Mouse (Mus musculus): Measurements from ENCODE around the gene Cpm. TPM values are rescaled to one million over a fixed set of nuclear protein-coding genes. Genes with fewer than 3 reads are reported as not detected.

Cpm gene
- polyA plus RNA-seq, 1 experiment from 2014 or later, result 55.7 TPM

DNA sequence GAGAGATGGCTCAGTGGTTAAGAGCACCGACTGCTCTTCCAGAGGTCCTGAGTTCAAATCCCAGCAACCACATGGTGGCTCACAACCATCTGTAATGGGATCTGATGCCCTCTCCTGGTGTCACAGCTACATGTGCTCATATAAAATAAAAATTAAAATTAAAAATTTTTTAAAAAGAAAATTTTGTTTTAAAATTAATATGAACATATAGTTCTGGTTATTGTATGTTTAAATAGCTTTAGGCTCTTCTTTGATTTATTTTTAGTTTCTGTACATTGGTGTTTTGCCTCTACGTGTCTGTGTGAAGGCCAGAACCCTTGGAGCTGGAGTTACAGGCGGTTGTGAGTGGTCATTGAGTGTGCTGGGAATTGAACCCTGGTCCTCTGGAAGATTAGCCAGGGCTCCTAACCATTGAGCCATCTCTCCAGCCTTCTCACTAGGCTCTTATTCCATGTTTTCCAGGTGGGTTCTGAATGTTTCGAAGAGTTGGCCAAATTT, 97.6 kb downstream of the Cpm start:
- Histone ChIP-seq H3K27me3 (replicated peaks; ENCODE audit: control insufficient read depth, insufficient read depth, low read length) (no peaks in the 10 kb centered on the region), H3K9me3 (ENCODE audit: control insufficient read depth, low read length) (no peaks in the 10 kb centered on the region), H3K9ac (ENCODE audit: low read depth, low read length) (no peak overlapping the region), H3K4me1 (replicated peaks; ENCODE audit: control insufficient read depth, insufficient read depth, low read length) (peaks cover 12% of the 10 kb centered on the region), H3K4me3 (ENCODE audit: low read depth, low read length) (no peak overlapping the region), H3K36me3 (ENCODE audit: control insufficient read depth, insufficient read depth, low read length) (no peaks in the 10 kb centered on the region), H3K27ac (ENCODE audit: low read depth, low read length) (no peak overlapping the region), H3K4me2 (no peak overlapping the region)
- ATAC-seq (replicated peaks; ENCODE audit: low FRiP score), result no peak
- WGBS, result 91% methylated on average over 4 of the region's 4 CpGs
- DNase-seq (ENCODE audit: low spot score), result no peak

GRCm38 (mm10) chr10:117727518-117728110, 98.3 kb downstream of the Cpm start:
- Histone ChIP-seq H3K9me3 (ENCODE audit: control insufficient read depth, low read length) (no peaks in the 10 kb centered on the region), H3K9ac (ENCODE audit: low read depth, low read length) (no peak overlapping the region), H3K4me3 (ENCODE audit: low read depth, low read length) (no peak overlapping the region), H3K36me3 (ENCODE audit: control insufficient read depth, insufficient read depth, low read length) (no peaks in the 10 kb centered on the region), H3K27me3 (replicated peaks; ENCODE audit: control insufficient read depth, insufficient read depth, low read length) (no peaks in the 10 kb centered on the region), H3K27ac (ENCODE audit: low read depth, low read length) (no peak overlapping the region), H3K4me1 (replicated peaks; ENCODE audit: control insufficient read depth, insufficient read depth, low read length) (peaks cover 17% of the 10 kb centered on the region), H3K4me2 (no peak overlapping the region)
- no peak for ATAC-seq (replicated peaks; ENCODE audit: low FRiP score)
- no peak for DNase-seq (ENCODE audit: low spot score)
- 79% methylated on average over 9 of the region's 9 CpGs for WGBS

DNA sequence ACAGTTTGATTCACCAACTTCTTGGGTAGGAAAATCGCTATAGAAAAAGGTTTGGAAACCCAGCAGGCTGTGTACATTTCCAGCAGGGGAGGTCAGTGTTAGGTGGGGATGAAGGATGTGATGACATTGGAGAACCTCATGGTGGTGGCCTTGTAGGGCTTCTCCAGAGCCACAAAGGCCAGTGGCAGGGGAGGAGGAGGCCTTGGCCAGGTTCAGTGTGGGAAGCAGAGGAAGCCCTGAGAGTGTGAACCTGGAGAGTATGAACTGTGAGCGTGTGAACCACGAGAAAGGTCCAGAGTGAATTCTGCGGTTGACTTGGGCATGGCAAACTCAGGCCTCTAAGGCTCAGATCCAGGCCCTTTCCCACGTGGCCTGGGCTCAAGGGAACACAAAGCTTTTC, 99.3 kb downstream of the Cpm start:
- no peak overlapping the region for H3K9ac ChIP-seq (ENCODE audit: low read depth, low read length)
- peaks cover 26% of the 10 kb centered on the region for H3K4me1 ChIP-seq (replicated peaks; ENCODE audit: control insufficient read depth, insufficient read depth, low read length)
- H3K9me3 ChIP-seq (ENCODE audit: control insufficient read depth, low read length), result no peaks in the 10 kb centered on the region
- no peak for ATAC-seq (replicated peaks; ENCODE audit: low FRiP score)
- H3K36me3 ChIP-seq (ENCODE audit: control insufficient read depth, insufficient read depth, low read length), result no peaks in the 10 kb centered on the region
- DNase-seq (ENCODE audit: low spot score), result no peak
- 82% methylated on average over 5 of the region's 5 CpGs for WGBS
- H3K4me2 ChIP-seq, result no peak overlapping the region
- no peak overlapping the region for H3K4me3 ChIP-seq (ENCODE audit: low read depth, low read length)
- H3K27me3 ChIP-seq (replicated peaks; ENCODE audit: control insufficient read depth, insufficient read depth, low read length), result no peaks in the 10 kb centered on the region
- H3K27ac ChIP-seq (ENCODE audit: low read depth, low read length), result no peak overlapping the region

- H3K27me3 ChIP-seq (replicated peaks; ENCODE audit: control insufficient read depth, insufficient read depth, low read length), result no peaks in the 10 kb centered on the region
- H3K9ac ChIP-seq (ENCODE audit: low read depth, low read length), result no peak overlapping the region
- peaks cover 26% of the 10 kb centered on the region for H3K4me1 ChIP-seq (replicated peaks; ENCODE audit: control insufficient read depth, insufficient read depth, low read length)
- no peaks in the 10 kb centered on the region for H3K36me3 ChIP-seq (ENCODE audit: control insufficient read depth, insufficient read depth, low read length)
- no peak for ATAC-seq (replicated peaks; ENCODE audit: low FRiP score)
- no peak for DNase-seq (ENCODE audit: low spot score)
- H3K27ac ChIP-seq (ENCODE audit: low read depth, low read length), result no peak overlapping the region
- no peak overlapping the region for H3K4me2 ChIP-seq
- 66% methylated on average over 11 of the region's 11 CpGs for WGBS
- H3K9me3 ChIP-seq (ENCODE audit: control insufficient read depth, low read length), result no peaks in the 10 kb centered on the region
- no peak overlapping the region for H3K4me3 ChIP-seq (ENCODE audit: low read depth, low read length)
These were observed 100.0 kb downstream of the Cpm start for GRCm38 (mm10) chr10:117729139-117729814.

DNA sequence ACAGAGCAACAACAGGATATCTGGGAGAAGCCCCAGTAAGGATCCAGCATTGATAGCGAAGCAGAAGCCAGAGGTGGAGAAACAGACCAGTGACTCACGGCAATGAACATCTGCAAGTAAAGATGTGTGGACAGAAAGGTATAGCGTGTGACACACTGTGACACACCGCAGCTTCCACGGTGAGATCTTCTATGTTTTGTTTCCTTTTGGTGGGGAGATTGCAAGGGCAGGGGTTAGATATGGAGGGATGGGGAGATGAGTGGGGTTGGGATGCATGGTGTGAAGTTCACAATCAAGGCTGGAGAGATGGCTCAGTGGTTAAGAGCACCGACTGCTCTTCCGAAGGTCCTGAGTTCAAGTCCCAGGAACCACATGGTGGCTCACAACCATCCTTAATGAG, 100.8 kb downstream of the Cpm start:
- Histone ChIP-seq H3K4me3 (ENCODE audit: low read depth, low read length) (no peak overlapping the region), H3K36me3 (ENCODE audit: control insufficient read depth, insufficient read depth, low read length) (no peaks in the 10 kb centered on the region), H3K27ac (ENCODE audit: low read depth, low read length) (no peak overlapping the region), H3K9me3 (ENCODE audit: control insufficient read depth, low read length) (no peaks in the 10 kb centered on the region), H3K4me1 (replicated peaks; ENCODE audit: control insufficient read depth, insufficient read depth, low read length) (peaks cover 26% of the 10 kb centered on the region), H3K9ac (ENCODE audit: low read depth, low read length) (no peak overlapping the region), H3K27me3 (replicated peaks; ENCODE audit: control insufficient read depth, insufficient read depth, low read length) (no peaks in the 10 kb centered on the region), H3K4me2 (no peak overlapping the region)
- DNase-seq (ENCODE audit: low spot score) (no peak), ATAC-seq (replicated peaks; ENCODE audit: low FRiP score) (no peak)
- WGBS, result 94% methylated on average over 7 of the region's 7 CpGs

DNA sequence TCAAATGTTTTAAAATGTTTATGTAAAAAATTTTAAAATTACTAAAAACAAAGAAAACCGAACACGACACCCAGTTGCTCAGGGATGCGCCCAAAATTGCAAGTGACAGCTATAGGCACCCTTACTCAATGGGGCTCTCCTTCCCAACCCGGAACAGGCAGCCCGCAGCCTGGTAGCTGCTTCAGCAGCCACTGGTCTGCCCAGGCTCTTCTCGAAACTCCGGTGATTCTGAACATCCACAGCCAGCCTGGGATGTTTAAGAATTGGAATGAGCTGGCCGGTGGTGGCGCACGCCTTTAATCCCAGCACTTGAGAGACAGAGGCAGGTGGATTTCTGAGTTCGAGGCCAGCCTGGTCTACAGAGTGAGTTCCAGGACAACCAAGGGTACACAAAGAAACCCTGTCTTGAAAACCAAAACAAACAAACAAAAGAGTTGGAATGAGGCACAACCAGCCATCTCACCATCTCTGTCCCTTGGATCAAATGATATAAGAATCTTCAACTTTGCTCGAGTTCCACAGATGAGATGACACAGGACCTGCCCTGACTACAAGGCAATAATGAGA, 101.4 kb downstream of the Cpm start:
- Histone ChIP-seq H3K27ac (ENCODE audit: low read depth, low read length) (no peak overlapping the region), H3K9me3 (ENCODE audit: control insufficient read depth, low read length) (no peaks in the 10 kb centered on the region), H3K36me3 (ENCODE audit: control insufficient read depth, insufficient read depth, low read length) (no peaks in the 10 kb centered on the region), H3K27me3 (replicated peaks; ENCODE audit: control insufficient read depth, insufficient read depth, low read length) (no peaks in the 10 kb centered on the region), H3K9ac (ENCODE audit: low read depth, low read length) (no peak overlapping the region), H3K4me3 (ENCODE audit: low read depth, low read length) (no peak overlapping the region), H3K4me1 (replicated peaks; ENCODE audit: control insufficient read depth, insufficient read depth, low read length) (peaks cover 26% of the 10 kb centered on the region), H3K4me2 (no peak overlapping the region)
- ATAC-seq (replicated peaks; ENCODE audit: low FRiP score) (no peak), DNase-seq (ENCODE audit: low spot score) (no peak)
- 89% methylated on average over 12 of the region's 12 CpGs for WGBS

- Histone ChIP-seq H3K4me3 (ENCODE audit: low read depth, low read length) (no peak overlapping the region), H3K27me3 (replicated peaks; ENCODE audit: control insufficient read depth, insufficient read depth, low read length) (no peaks in the 10 kb centered on the region), H3K9ac (ENCODE audit: low read depth, low read length) (no peak overlapping the region), H3K9me3 (ENCODE audit: control insufficient read depth, low read length) (no peaks in the 10 kb centered on the region), H3K27ac (ENCODE audit: low read depth, low read length) (peak overlapping the region; percentile 72), H3K4me2 (peak overlapping the region; percentile 47), H3K36me3 (ENCODE audit: control insufficient read depth, insufficient read depth, low read length) (no peaks in the 10 kb centered on the region), H3K4me1 (replicated peaks; ENCODE audit: control insufficient read depth, insufficient read depth, low read length) (peaks cover 26% of the 10 kb centered on the region)
- DNase-seq (ENCODE audit: low spot score), result peak; percentile 46
- 40% methylated on average over 14 of the region's 15 CpGs for WGBS
- peak; percentile 65 for ATAC-seq (replicated peaks; ENCODE audit: low FRiP score)
These were observed 102.2 kb downstream of the Cpm start for GRCm38 (mm10) chr10:117731244-117732101.

GRCm38 (mm10) chr10:117732184-117732583, 102.9 kb downstream of the Cpm start:
- H3K9me3 ChIP-seq (ENCODE audit: control insufficient read depth, low read length), result no peaks in the 10 kb centered on the region
- ATAC-seq (replicated peaks; ENCODE audit: low FRiP score), result peak; percentile 96
- H3K27ac ChIP-seq (ENCODE audit: low read depth, low read length), result peak overlapping the region; percentile 72
- H3K9ac ChIP-seq (ENCODE audit: low read depth, low read length), result no peak overlapping the region
- no peaks in the 10 kb centered on the region for H3K36me3 ChIP-seq (ENCODE audit: control insufficient read depth, insufficient read depth, low read length)
- peaks cover 26% of the 10 kb centered on the region for H3K4me1 ChIP-seq (replicated peaks; ENCODE audit: control insufficient read depth, insufficient read depth, low read length)
- peak overlapping the region; percentile 36; the same call in 1 of the 2 replicates for H3K4me2 ChIP-seq
- no peak for DNase-seq (ENCODE audit: low spot score)
- WGBS, result 39% methylated on average over 5 of the region's 5 CpGs
- H3K4me3 ChIP-seq (ENCODE audit: low read depth, low read length), result no peak overlapping the region
- H3K27me3 ChIP-seq (replicated peaks; ENCODE audit: control insufficient read depth, insufficient read depth, low read length), result no peaks in the 10 kb centered on the region
